Mouse (Mus musculus): ENCODE results near the gene Prss36.

DNA sequence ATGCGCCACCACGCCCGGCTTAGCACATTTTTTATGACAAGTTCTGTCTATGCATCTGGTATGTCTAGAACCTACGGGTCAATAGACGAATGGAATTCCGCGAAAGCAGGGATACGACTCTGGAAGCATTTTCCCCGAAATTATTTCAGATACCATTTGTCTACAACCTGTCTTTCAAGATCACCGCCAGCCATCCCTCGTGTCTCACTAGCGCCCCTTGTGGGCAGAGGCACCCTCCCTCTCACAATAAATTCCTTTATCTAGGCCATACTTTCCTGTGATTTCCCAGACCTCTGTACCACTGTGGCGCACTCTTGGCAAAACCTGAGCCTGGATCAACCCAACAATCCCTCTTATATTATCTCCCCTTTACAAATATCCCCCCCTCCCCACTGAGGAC is 50.1 kb downstream of the Prss36 start:
- peak; percentile 88 for TF ChIP-seq CTCF (IDR thresholded peaks at IDR 0.05; ENCODE audit: low read depth)
- TF ChIP-seq EP300 (IDR thresholded peaks at IDR 0.05; ENCODE audit: low read depth): no peak

All from liver, postnatal 0 days (tissue).